Mouse (Mus musculus) neural tube, embryonic 11.5 days (tissue): ENCODE measurements at regions not wholly inside any gene's neighbourhood (a gene's known extent, or its start where the extent isn't known, plus 50 kb on each side); places are given as distances from the start of the nearest gene placed in this dataset.

Experiments used
- ATAC-seq: fragments of 200-750 bp; cut with Nextera tagmentation; 2 replicates; pipeline ENCODE4 v1.8.0; 2017; ENCODE audit warnings: moderate number of reproducible peaks, mild to moderate bottlenecking, moderate TSS enrichment, moderate library complexity; ENCODE audit not compliant: insufficient read depth, low FRiP score, low TSS enrichment
- DNase-seq: peaks from one replicate; pipeline ENCODE4 v3.0.0-alpha.2; 2015; ENCODE audit warnings: low spot score
- H3K27ac ChIP-seq: fragments of 300-500 bp; sonication (generic); 2 replicates; pipeline ENCODE4 v1.5.1; 2014; ENCODE audit warnings: low read depth, mild to moderate bottlenecking, low read length
- H3K27me3 ChIP-seq: fragments of 300-500 bp; sonication (generic); 2 replicates; pipeline ENCODE4 v1.6.1; 2014; ENCODE audit warnings: mild to moderate bottlenecking, low read length, mixed read lengths; ENCODE audit not compliant: control insufficient read depth, insufficient read depth
- H3K36me3 ChIP-seq: fragments of 300-500 bp; sonication (generic); 2 replicates; pipeline ENCODE4 v1.6.1; 2014; ENCODE audit warnings: mild to moderate bottlenecking, low read length, moderate library complexity, mixed read lengths; ENCODE audit not compliant: control insufficient read depth, insufficient read depth
- H3K4me1 ChIP-seq: fragments of 300-500 bp; sonication (generic); 2 replicates; pipeline ENCODE4 v1.6.1; 2014; ENCODE audit warnings: low read length, mixed read lengths; ENCODE audit not compliant: control insufficient read depth, insufficient read depth
- H3K4me2 ChIP-seq: fragments of 300-500 bp; sonication (generic); 2 replicates; pipeline ENCODE4 v1.6.1; 2014; ENCODE audit warnings: low read depth, mild to moderate bottlenecking, moderate library complexity
- H3K4me3 ChIP-seq: fragments of 300-500 bp; sonication (generic); 2 replicates; pipeline ENCODE4 v1.5.1; 2014; ENCODE audit warnings: low read depth, low read length
- H3K9ac ChIP-seq: fragments of 300-500 bp; sonication (generic); 2 replicates; pipeline ENCODE4 v1.6.1; 2014; ENCODE audit warnings: mild to moderate bottlenecking, low read length
- H3K9me3 ChIP-seq: fragments of 300-500 bp; sonication (generic); 2 replicates; pipeline ENCODE4 v1.6.1; 2016; ENCODE audit warnings: low read length; ENCODE audit not compliant: control insufficient read depth
- WGBS: fragments of 180-500 bp; shearing (Covaris S2); extraction: QIAGEN DNeasy Blood & Tissue Kit; methylation state at CpG from one replicate; pipeline ENCODE4 v1.1.7; 2014; 5-methylcytosine and 5-hydroxymethylcytosine counted together

DNA sequence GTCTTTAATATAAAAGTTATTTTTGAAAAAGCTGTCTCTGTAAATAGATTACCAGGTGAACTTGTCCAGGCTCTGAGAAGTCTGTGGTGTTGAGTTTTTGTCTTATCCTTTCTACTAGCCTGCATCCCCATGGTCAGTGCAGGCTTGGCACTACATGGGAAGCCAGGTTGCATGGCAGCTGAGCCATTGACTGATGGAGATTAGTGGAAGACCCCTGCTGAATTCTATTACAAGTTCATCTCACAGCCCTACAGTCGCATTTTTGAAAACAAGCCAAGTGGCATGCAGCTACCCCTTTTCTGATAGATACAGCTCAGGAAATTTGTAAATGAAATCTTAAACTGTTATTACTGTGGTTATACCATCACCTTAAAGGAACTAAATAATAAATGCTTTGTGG, 101.2 kb upstream of the Fam184a start:
- WGBS: 81% methylated on average over 1 of the region's 1 CpGs
- ATAC-seq: no peak
- Histone ChIP-seq H3K36me3 (no peaks in the 10 kb centered on the region), H3K27ac (no peak overlapping the region), H3K4me3 (no peak overlapping the region), H3K4me1 (no peaks in the 10 kb centered on the region), H3K9ac (no peak overlapping the region), H3K4me2 (no peak overlapping the region), H3K9me3 (no peaks in the 10 kb centered on the region), H3K27me3 (no peaks in the 10 kb centered on the region)
- no peak for DNase-seq

DNA sequence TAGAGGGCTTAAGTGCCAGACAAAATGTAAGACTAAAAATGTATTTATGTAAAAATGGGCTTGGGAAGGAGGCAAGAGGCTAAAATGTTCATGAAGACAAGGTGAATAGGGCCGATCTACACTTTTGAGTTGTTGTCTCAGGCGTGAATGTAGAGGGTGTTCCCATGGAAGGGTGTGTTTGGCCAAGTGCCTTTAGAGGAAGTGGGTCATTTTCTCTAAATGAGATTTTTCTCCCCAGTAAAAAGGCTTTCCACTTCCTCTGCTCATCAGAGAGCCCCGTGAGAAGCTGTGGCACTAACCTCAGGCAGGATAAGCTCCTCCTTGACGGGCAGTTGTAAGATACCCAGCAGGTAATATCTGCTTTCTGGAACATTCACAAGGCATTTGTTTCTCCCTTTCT, 99.6 kb upstream of the Fam184a start:
- H3K4me2 ChIP-seq: no peak overlapping the region
- 62% methylated on average over 4 of the region's 4 CpGs for WGBS
- ATAC-seq (no peak), DNase-seq (no peak)
- H3K27ac ChIP-seq: no peak overlapping the region
- H3K36me3 ChIP-seq: no peaks in the 10 kb centered on the region
- H3K9ac ChIP-seq: no peak overlapping the region
- H3K4me3 ChIP-seq: no peak overlapping the region
- H3K27me3 ChIP-seq: no peaks in the 10 kb centered on the region
- H3K9me3 ChIP-seq: no peaks in the 10 kb centered on the region
- no peaks in the 10 kb centered on the region for H3K4me1 ChIP-seq

DNA sequence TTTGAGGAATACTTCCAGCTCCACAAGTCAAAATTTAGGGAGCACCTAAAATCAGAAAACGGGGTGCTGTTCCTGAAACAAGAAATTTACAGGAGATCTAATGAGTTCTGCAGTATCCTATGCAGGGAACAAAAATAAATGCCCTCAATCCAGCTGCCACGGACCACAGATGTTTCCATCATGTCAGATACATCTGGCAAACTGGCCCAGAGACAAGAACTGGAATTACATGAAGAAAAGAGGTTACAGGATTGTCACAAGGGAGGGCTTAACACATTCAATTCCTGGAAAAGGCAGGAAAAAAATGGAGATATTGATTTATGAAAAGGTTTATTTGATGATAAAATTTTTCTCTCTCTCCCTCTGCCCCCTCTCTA, 62.3 kb upstream of the Fam184a start:
- no peak for ATAC-seq
- 77% methylated on average over 2 of the region's 2 CpGs for WGBS
- no peaks in the 10 kb centered on the region for H3K27me3 ChIP-seq
- no peaks in the 10 kb centered on the region for H3K9me3 ChIP-seq
- H3K4me3 ChIP-seq: no peak overlapping the region
- no peaks in the 10 kb centered on the region for H3K36me3 ChIP-seq
- no peak overlapping the region for H3K9ac ChIP-seq
- H3K27ac ChIP-seq: no peak overlapping the region
- no peaks in the 10 kb centered on the region for H3K4me1 ChIP-seq
- H3K4me2 ChIP-seq: no peak overlapping the region
- DNase-seq: no peak

DNA sequence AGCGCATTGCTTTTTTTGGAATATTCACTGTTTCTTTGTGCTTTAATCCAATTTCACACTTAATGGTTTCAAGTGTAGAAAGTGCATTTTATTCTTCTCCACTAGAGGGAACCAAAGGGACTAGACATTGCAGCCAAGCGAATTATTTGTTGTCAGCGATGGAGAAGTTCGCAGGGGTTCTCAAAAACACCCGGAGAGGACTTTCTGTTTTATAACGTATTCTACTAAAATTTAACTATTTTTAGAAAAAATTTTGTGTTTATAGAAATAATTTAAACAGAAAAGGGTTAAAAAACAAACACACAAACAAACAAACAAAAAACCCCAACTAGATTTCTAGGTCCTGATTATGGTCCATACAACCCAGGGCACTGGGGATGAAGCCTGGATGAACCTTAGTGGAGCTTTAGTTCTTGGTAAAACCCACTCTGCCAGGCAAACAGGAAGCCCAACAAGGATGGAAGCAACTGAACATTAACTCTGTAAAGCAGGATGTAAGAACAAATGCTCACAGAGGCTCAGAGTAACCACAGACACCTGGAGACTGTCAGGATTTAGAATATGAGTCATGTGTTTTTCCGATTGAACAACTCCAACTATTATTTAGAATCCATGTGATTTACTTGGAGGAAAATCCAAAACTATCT, 61.8 kb upstream of the Fam184a start:
- ATAC-seq: no peak
- H3K27me3 ChIP-seq: no peaks in the 10 kb centered on the region
- H3K4me1 ChIP-seq: no peaks in the 10 kb centered on the region
- no peak for DNase-seq
- no peak overlapping the region for H3K9ac ChIP-seq
- 41% methylated on average over 7 of the region's 7 CpGs for WGBS
- H3K36me3 ChIP-seq: no peaks in the 10 kb centered on the region
- H3K4me2 ChIP-seq: no peak overlapping the region
- no peaks in the 10 kb centered on the region for H3K9me3 ChIP-seq
- no peak overlapping the region for H3K4me3 ChIP-seq
- H3K27ac ChIP-seq: no peak overlapping the region

DNA sequence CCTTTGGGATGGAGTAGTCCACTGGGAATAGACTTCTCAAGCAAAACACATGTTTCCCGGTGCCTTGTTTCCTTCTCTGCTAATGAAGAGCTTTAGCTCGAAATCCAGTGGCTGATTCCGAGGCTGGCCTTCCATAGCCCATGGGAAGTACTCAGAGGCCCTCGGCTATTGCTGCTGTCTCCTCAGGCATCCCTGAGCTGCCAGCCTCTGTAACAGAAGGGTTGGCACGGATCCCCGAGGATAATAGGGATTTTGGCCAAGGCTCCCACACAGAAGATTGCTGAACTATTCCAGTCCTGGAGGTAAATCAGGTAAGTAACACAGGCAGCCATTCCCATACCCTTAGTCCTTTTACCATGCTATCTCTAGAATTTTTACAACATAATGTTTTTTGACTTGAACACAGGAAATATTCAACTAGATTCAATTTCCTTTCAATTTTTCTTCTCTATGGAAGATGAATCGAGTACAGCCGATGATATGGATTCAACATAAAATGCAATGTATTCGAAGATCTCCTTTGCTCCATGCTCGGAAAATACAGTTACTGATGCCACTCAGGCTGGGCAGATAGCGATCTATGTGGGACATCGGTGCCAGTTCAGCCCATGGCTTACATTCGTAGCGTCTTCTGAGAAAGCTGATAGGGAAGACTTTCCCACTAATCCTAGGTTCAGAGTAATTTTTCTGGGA, 61.1 kb upstream of the Fam184a start:
- no peak overlapping the region for H3K4me2 ChIP-seq
- no peak for DNase-seq
- WGBS: 83% methylated on average over 14 of the region's 14 CpGs

DNA sequence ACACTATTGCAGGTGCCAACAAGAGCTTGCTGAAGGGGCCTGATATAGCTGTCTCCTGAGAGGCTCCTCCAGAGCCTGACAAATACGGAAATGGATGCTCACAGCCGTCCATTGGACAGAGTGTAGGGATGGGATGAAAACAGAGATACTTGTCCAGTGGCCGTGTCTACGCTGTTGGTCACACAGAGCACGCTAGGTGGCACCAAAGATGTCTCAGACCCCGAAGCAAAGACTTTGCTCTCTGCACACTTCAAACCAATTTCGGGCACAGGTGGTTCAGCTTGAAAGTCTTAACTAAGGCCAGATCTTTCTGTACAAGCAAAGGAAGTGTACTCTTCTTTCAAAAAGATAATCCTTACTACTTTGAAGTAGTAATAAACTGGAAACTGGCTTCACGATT, 55.8 kb upstream of the Fam184a start:
- no peak overlapping the region for H3K9ac ChIP-seq
- no peaks in the 10 kb centered on the region for H3K36me3 ChIP-seq
- H3K4me1 ChIP-seq: no peaks in the 10 kb centered on the region
- H3K27me3 ChIP-seq: no peaks in the 10 kb centered on the region
- H3K9me3 ChIP-seq: no peaks in the 10 kb centered on the region
- peak; percentile 28 for DNase-seq
- ATAC-seq: no peak
- H3K27ac ChIP-seq: no peak overlapping the region
- no peak overlapping the region for H3K4me2 ChIP-seq
- no peak overlapping the region for H3K4me3 ChIP-seq
- WGBS: 68% methylated on average over 8 of the region's 8 CpGs

More for the DNA sequence above, 61.1 kb upstream of the Fam184a start:
- Histone ChIP-seq H3K36me3 (no peaks in the 10 kb centered on the region), H3K9ac (no peak overlapping the region), H3K4me3 (no peak overlapping the region), H3K4me1 (no peaks in the 10 kb centered on the region), H3K27ac (no peak overlapping the region), H3K27me3 (no peaks in the 10 kb centered on the region), H3K9me3 (no peaks in the 10 kb centered on the region)
- ATAC-seq: no peak

GRCm38 (mm10) chr10:53801048-53801641, 50.2 kb upstream of the Fam184a start:
- H3K4me2 ChIP-seq: no peak overlapping the region
- H3K9ac ChIP-seq: no peak overlapping the region
- WGBS: 66% methylated on average over 7 of the region's 7 CpGs
- no peaks in the 10 kb centered on the region for H3K4me1 ChIP-seq
- no peaks in the 10 kb centered on the region for H3K27me3 ChIP-seq
- H3K36me3 ChIP-seq: no peaks in the 10 kb centered on the region
- no peak overlapping the region for H3K4me3 ChIP-seq
- no peak overlapping the region for H3K27ac ChIP-seq
- no peak for DNase-seq
- ATAC-seq: no peak
- no peaks in the 10 kb centered on the region for H3K9me3 ChIP-seq
